Mouse (Mus musculus): Measurements from ENCODE around the gene Lingo2. TPM values are rescaled to one million over a fixed set of nuclear protein-coding genes. Genes with fewer than 3 reads are reported as not detected.

The Lingo2 gene
- polyA plus RNA-seq, 1 experiment from 2014 or later, result 1.3 TPM

- Histone ChIP-seq H3K4me2 (no peak overlapping the region), H3K9ac (ENCODE audit: low read depth, low read length) (no peak overlapping the region), H3K36me3 (ENCODE audit: control insufficient read depth, insufficient read depth, low read length) (no peaks in the 10 kb centered on the region), H3K9me3 (replicated peaks; ENCODE audit: control insufficient read depth, low read length) (no peaks in the 10 kb centered on the region), H3K27me3 (ENCODE audit: control insufficient read depth, insufficient read depth, low read length) (no peaks in the 10 kb centered on the region), H3K27ac (ENCODE audit: low read depth, low read length) (no peak overlapping the region), H3K4me1 (ENCODE audit: control insufficient read depth, insufficient read depth, low read length) (no peaks in the 10 kb centered on the region), H3K4me3 (ENCODE audit: low read depth, low read length) (no peak overlapping the region)
- ATAC-seq (replicated peaks; ENCODE audit: insufficient number of reproducible peaks, low FRiP score, low TSS enrichment), result no peak
These were observed 76.8 kb downstream of the Lingo2 start for GRCm38 (mm10) chr4:36874781-36875180.

GRCm38 (mm10) chr4:36824982-36825381, 126.6 kb downstream of the Lingo2 start:
- Histone ChIP-seq H3K9ac (ENCODE audit: low read depth, low read length) (no peak overlapping the region), H3K27me3 (ENCODE audit: control insufficient read depth, insufficient read depth, low read length) (no peaks in the 10 kb centered on the region), H3K4me1 (ENCODE audit: control insufficient read depth, insufficient read depth, low read length) (no peaks in the 10 kb centered on the region), H3K9me3 (replicated peaks; ENCODE audit: control insufficient read depth, low read length) (no peaks in the 10 kb centered on the region), H3K36me3 (ENCODE audit: control insufficient read depth, insufficient read depth, low read length) (no peaks in the 10 kb centered on the region), H3K4me2 (no peak overlapping the region), H3K4me3 (ENCODE audit: low read depth, low read length) (no peak overlapping the region), H3K27ac (ENCODE audit: low read depth, low read length) (no peak overlapping the region)
- no peak for ATAC-seq (replicated peaks; ENCODE audit: insufficient number of reproducible peaks, low FRiP score, low TSS enrichment)

GRCm38 (mm10) chr4:36821914-36822313, 129.6 kb downstream of the Lingo2 start:
- H3K4me2 ChIP-seq, result no peak overlapping the region
- H3K27ac ChIP-seq (ENCODE audit: low read depth, low read length), result no peak overlapping the region
- ATAC-seq (replicated peaks; ENCODE audit: insufficient number of reproducible peaks, low FRiP score, low TSS enrichment), result no peak
- H3K36me3 ChIP-seq (ENCODE audit: control insufficient read depth, insufficient read depth, low read length), result no peaks in the 10 kb centered on the region
- H3K9ac ChIP-seq (ENCODE audit: low read depth, low read length), result no peak overlapping the region
- H3K9me3 ChIP-seq (replicated peaks; ENCODE audit: control insufficient read depth, low read length), result no peaks in the 10 kb centered on the region
- no peak overlapping the region for H3K4me3 ChIP-seq (ENCODE audit: low read depth, low read length)
- H3K4me1 ChIP-seq (ENCODE audit: control insufficient read depth, insufficient read depth, low read length), result no peaks in the 10 kb centered on the region
- H3K27me3 ChIP-seq (ENCODE audit: control insufficient read depth, insufficient read depth, low read length), result no peaks in the 10 kb centered on the region

- Histone ChIP-seq H3K27me3 (ENCODE audit: control insufficient read depth, insufficient read depth, low read length) (no peaks in the 10 kb centered on the region), H3K4me1 (ENCODE audit: control insufficient read depth, insufficient read depth, low read length) (no peaks in the 10 kb centered on the region), H3K27ac (ENCODE audit: low read depth, low read length) (no peak overlapping the region), H3K9me3 (replicated peaks; ENCODE audit: control insufficient read depth, low read length) (no peaks in the 10 kb centered on the region), H3K36me3 (ENCODE audit: control insufficient read depth, insufficient read depth, low read length) (no peaks in the 10 kb centered on the region), H3K9ac (ENCODE audit: low read depth, low read length) (no peak overlapping the region), H3K4me3 (ENCODE audit: low read depth, low read length) (no peak overlapping the region), H3K4me2 (no peak overlapping the region)
- ATAC-seq (replicated peaks; ENCODE audit: insufficient number of reproducible peaks, low FRiP score, low TSS enrichment), result no peak
- WGBS (ENCODE audit: insufficient replicate concordance), result 64% methylated on average over 4 of the region's 4 CpGs
These were observed 176.5 kb downstream of the Lingo2 start for GRCm38 (mm10) chr4:36775088-36775487.

- no peak overlapping the region for H3K4me3 ChIP-seq (ENCODE audit: low read depth, low read length)
- H3K36me3 ChIP-seq (ENCODE audit: control insufficient read depth, insufficient read depth, low read length), result no peaks in the 10 kb centered on the region
- H3K27ac ChIP-seq (ENCODE audit: low read depth, low read length), result no peak overlapping the region
- no peaks in the 10 kb centered on the region for H3K9me3 ChIP-seq (replicated peaks; ENCODE audit: control insufficient read depth, low read length)
- no peaks in the 10 kb centered on the region for H3K4me1 ChIP-seq (ENCODE audit: control insufficient read depth, insufficient read depth, low read length)
- H3K4me2 ChIP-seq, result no peak overlapping the region
- 60% methylated on average over 2 of the region's 2 CpGs for WGBS (ENCODE audit: insufficient replicate concordance)
- H3K9ac ChIP-seq (ENCODE audit: low read depth, low read length), result no peak overlapping the region
- no peak for ATAC-seq (replicated peaks; ENCODE audit: insufficient number of reproducible peaks, low FRiP score, low TSS enrichment)
- no peaks in the 10 kb centered on the region for H3K27me3 ChIP-seq (ENCODE audit: control insufficient read depth, insufficient read depth, low read length)
These were observed 220.9 kb downstream of the Lingo2 start for GRCm38 (mm10) chr4:36730691-36731090.

GRCm38 (mm10) chr4:36716411-36716810, 235.1 kb downstream of the Lingo2 start:
- no peaks in the 10 kb centered on the region for H3K4me1 ChIP-seq (ENCODE audit: control insufficient read depth, insufficient read depth, low read length)
- H3K36me3 ChIP-seq (ENCODE audit: control insufficient read depth, insufficient read depth, low read length), result no peaks in the 10 kb centered on the region
- no peak overlapping the region for H3K4me3 ChIP-seq (ENCODE audit: low read depth, low read length)
- no peak for ATAC-seq (replicated peaks; ENCODE audit: insufficient number of reproducible peaks, low FRiP score, low TSS enrichment)
- H3K27me3 ChIP-seq (ENCODE audit: control insufficient read depth, insufficient read depth, low read length), result no peaks in the 10 kb centered on the region
- H3K9ac ChIP-seq (ENCODE audit: low read depth, low read length), result no peak overlapping the region
- no peak overlapping the region for H3K27ac ChIP-seq (ENCODE audit: low read depth, low read length)
- no peak overlapping the region for H3K4me2 ChIP-seq
- WGBS (ENCODE audit: insufficient replicate concordance), result 63% methylated on average over 1 of the region's 1 CpGs
- no peaks in the 10 kb centered on the region for H3K9me3 ChIP-seq (replicated peaks; ENCODE audit: control insufficient read depth, low read length)

GRCm38 (mm10) chr4:36698888-36699287, 252.7 kb downstream of the Lingo2 start:
- Histone ChIP-seq H3K4me1 (ENCODE audit: control insufficient read depth, insufficient read depth, low read length) (no peaks in the 10 kb centered on the region), H3K27me3 (ENCODE audit: control insufficient read depth, insufficient read depth, low read length) (no peaks in the 10 kb centered on the region), H3K36me3 (ENCODE audit: control insufficient read depth, insufficient read depth, low read length) (no peaks in the 10 kb centered on the region), H3K9me3 (replicated peaks; ENCODE audit: control insufficient read depth, low read length) (no peaks in the 10 kb centered on the region), H3K9ac (ENCODE audit: low read depth, low read length) (no peak overlapping the region), H3K4me2 (no peak overlapping the region), H3K27ac (ENCODE audit: low read depth, low read length) (no peak overlapping the region), H3K4me3 (ENCODE audit: low read depth, low read length) (no peak overlapping the region)
- ATAC-seq (replicated peaks; ENCODE audit: insufficient number of reproducible peaks, low FRiP score, low TSS enrichment), result no peak
- 72% methylated on average over 3 of the region's 3 CpGs for WGBS (ENCODE audit: insufficient replicate concordance)

GRCm38 (mm10) chr4:36696810-36697209, 254.7 kb downstream of the Lingo2 start:
- H3K4me2 ChIP-seq, result no peak overlapping the region
- H3K9me3 ChIP-seq (replicated peaks; ENCODE audit: control insufficient read depth, low read length), result no peaks in the 10 kb centered on the region
- no peaks in the 10 kb centered on the region for H3K4me1 ChIP-seq (ENCODE audit: control insufficient read depth, insufficient read depth, low read length)
- no peaks in the 10 kb centered on the region for H3K27me3 ChIP-seq (ENCODE audit: control insufficient read depth, insufficient read depth, low read length)
- H3K27ac ChIP-seq (ENCODE audit: low read depth, low read length), result no peak overlapping the region
- 87% methylated on average over 2 of the region's 2 CpGs for WGBS (ENCODE audit: insufficient replicate concordance)
- no peak overlapping the region for H3K9ac ChIP-seq (ENCODE audit: low read depth, low read length)
- ATAC-seq (replicated peaks; ENCODE audit: insufficient number of reproducible peaks, low FRiP score, low TSS enrichment), result no peak
- no peak overlapping the region for H3K4me3 ChIP-seq (ENCODE audit: low read depth, low read length)
- H3K36me3 ChIP-seq (ENCODE audit: control insufficient read depth, insufficient read depth, low read length), result no peaks in the 10 kb centered on the region

GRCm38 (mm10) chr4:36659920-36660319, 291.6 kb downstream of the Lingo2 start:
- H3K36me3 ChIP-seq (ENCODE audit: control insufficient read depth, insufficient read depth, low read length), result no peaks in the 10 kb centered on the region
- no peaks in the 10 kb centered on the region for H3K4me1 ChIP-seq (ENCODE audit: control insufficient read depth, insufficient read depth, low read length)
- no peaks in the 10 kb centered on the region for H3K9me3 ChIP-seq (replicated peaks; ENCODE audit: control insufficient read depth, low read length)
- H3K4me3 ChIP-seq (ENCODE audit: low read depth, low read length), result no peak overlapping the region
- H3K4me2 ChIP-seq, result no peak overlapping the region
- H3K9ac ChIP-seq (ENCODE audit: low read depth, low read length), result no peak overlapping the region
- no peak for ATAC-seq (replicated peaks; ENCODE audit: insufficient number of reproducible peaks, low FRiP score, low TSS enrichment)
- WGBS (ENCODE audit: insufficient replicate concordance), result 81% methylated on average over 2 of the region's 2 CpGs
- H3K27ac ChIP-seq (ENCODE audit: low read depth, low read length), result no peak overlapping the region
- H3K27me3 ChIP-seq (ENCODE audit: control insufficient read depth, insufficient read depth, low read length), result no peaks in the 10 kb centered on the region
